Mouse (Mus musculus): ENCODE data around the gene Zbtb7a.
A peak's percentile ranks its signal among the peaks of the same experiment; 100 is the strongest.

The Zbtb7a gene

DNA sequence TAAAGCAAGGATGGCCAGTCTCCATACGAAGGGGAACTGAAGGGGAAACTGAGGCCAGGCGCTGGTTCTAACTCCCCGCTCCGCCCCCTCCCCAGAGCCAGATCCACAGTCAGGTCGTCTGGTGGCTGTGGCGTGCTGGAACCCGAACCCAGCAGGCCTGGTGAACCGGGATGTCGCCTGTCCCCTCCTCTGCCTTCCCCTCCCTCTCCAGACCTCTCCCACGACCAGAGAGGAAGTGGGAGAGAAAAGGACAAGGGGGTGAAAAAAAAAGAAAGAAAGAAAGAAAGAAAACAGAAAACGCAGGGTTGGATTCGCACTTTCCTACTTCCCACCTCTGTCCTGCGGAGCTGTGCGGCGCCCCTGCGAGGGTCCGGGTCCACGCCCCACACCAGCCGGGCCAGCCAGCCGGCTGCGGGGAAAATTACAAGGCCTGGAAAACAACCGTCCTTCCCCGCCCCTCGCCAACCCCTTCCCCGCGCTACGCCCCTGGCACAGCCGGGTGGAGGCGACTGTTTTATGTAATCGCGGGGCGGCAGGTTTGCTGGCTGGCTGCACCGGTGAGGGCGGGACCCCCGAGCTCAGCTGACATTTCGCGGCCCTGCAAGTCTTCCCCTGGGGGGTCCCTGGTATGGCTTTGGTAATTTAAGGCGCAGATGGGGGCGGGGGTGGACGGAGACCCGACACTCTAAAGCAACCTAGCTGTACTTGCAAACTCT, at the start of gene Zbtb7a:
Gene Zbtb7a (plus strand): TSS at position 255 of the 716 bp plus-strand sequence.
- peak; percentile 64 for DNase-seq

DNA sequence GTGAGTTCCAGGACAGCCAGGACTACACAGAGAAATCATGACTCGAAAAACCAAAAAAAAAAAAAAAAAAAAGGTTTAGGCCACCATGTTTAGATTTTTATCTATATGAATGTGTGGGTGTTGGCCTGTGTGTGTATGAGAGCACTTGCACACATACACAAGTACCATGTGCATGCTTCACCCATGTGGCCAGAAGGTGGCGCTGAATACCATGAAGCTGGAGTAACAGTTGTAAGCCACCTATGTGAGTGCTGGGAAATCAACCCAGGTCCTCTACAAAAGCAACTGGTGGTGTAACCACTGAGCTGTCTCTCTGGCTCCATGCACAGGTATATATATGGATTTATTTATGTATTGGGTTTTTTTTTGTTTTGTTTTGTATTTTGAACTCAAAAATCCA, 48.0 kb upstream of the Zbtb7a start:
- peak; percentile 23 for DNase-seq

DNA sequence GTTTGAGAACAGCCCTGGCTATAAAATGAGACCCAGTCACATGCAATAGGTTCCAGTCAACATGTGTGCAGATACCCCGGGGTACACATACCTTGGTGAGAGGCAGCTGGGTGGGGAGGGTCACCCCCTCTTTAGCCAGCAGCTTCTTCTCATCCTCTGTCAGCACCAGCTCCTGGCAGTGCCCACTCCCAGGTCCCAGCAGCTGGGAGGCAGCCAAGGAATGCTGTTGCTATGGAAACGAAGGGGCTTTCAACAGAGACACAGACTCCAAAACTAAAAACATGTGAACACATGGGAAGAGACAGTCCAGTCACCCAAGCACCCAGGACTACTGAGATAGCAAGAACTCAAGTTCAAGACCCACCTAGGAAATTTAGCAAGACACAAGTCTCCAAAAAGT, 45.8 kb upstream of the Zbtb7a start:
- DNase-seq: no peak

DNA sequence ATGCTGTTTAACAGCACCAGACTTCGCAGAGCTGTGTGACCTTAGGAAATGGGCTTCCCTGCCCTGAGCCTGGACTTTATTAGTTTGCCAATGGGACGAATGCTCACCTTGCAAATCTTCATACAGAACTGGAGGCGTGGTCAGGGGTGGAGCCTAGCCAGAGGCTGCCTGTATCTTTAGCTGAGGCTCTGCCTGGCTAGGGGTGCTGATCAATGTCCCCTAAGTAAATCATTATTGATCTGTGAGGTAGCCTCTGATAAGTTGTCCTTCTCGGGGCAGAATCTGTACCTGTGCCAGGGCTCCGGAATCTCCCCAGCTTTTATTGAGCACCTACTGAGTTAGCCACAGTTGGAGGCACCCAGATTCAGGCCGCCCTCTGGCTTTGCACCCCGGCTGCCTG, 44.4 kb upstream of the Zbtb7a start:
- DNase-seq: no peak

DNA sequence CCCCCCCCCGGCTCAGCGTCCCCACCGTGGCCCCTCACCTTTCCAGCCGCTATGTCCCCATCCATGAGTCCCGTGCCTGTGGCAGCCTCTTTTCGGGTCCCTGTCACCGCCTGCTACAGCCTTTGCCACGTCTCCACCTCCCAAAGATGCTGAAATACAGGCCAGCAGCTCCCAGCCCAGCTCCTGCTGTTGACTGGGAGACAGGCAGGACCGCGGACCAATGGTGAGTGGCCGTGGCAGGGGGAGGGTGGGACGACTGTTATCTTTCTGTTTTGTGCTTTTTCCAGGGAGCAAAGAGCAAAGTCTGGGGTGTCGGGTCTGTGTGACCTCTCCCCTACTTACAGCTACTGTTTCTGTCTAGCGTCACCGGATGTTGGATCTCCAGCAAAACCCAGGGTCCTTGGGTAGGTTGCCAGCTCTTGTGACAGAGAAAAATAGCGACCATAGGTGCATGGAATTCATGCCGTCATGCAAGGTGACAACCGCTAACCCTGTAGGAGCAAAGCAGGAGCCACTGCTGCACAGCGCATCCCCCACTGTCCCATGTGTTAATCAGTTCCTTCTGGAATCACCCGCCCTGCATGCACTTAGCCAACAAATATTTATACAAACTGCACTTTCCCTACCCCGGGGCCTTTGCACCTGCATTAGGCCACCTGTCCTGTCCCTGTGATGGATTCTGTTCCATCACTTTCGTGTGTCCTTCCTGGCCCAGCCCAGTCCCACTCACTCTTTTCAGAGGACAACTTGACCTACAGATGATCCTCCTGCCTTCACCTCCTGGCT, 42.4 kb upstream of the Zbtb7a start:
- peak; percentile 79 for DNase-seq

DNA sequence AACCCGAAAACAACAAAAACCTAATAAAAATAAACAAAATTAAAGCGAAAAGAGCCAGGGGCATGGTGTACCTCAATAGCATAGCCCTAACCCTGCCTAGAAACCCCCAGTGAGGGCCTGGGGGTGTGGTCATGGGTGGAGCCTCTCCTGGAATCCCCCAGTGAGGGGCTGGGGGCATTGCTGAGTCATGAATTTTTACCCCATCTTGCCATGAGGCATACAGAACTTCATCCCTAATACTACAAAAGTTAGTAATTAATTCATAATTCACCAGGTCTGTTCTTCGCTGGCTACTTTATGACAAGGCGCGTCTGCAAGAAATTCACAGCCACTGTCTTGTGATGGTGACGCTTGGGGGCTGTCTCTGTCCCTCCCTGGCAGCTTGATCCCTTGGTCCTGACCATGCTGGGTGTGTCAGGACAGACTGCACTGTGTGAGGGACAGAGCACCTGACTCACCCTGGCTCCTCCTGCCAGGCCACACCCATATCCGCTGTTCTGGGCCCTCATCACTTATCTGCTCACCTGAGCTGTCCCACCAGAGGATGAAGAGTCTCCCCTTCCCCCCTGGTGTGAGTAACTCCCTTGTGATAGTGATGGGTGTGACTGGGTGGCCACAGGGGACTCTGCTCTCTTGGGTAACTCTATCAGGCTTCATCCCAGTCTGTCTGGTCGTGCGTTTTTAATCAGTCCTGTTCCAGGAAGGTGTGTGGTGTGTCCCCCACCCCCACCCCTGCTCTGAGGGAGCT, 39.9 kb upstream of the Zbtb7a start:
- no peak for DNase-seq

DNA sequence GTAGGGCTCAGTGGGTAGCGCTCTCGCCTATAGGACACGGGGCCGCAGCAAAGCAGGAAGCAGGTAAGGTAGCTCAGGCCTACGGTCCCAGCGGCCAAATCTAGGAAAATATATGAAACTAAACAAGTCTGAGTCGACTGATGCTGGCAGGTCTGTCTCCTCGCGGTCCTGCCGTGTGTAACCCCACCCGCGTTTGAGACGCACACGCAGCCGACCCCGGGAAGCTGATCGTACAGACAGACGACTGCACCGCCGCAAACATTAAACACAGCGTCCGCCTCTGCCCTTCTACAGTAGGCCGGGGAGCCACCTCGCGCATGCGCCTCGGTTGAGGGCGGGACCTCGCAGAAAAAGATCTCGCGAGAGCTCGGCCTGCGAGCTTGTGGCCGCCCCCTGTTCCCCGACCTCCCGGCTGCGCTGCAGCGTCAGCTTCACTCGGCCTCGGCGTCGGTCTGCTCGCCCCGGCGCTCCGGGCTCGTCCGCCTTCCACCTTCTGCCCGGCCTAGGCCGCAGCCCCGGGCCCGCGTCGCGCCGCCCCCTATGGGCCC, 29.4 kb upstream of the Zbtb7a start, which contains the start of gene Map2k2:
Gene Map2k2 (plus strand): TSS at position 351 of the 548 bp plus-strand sequence.
- peak; percentile 96 for DNase-seq

DNA sequence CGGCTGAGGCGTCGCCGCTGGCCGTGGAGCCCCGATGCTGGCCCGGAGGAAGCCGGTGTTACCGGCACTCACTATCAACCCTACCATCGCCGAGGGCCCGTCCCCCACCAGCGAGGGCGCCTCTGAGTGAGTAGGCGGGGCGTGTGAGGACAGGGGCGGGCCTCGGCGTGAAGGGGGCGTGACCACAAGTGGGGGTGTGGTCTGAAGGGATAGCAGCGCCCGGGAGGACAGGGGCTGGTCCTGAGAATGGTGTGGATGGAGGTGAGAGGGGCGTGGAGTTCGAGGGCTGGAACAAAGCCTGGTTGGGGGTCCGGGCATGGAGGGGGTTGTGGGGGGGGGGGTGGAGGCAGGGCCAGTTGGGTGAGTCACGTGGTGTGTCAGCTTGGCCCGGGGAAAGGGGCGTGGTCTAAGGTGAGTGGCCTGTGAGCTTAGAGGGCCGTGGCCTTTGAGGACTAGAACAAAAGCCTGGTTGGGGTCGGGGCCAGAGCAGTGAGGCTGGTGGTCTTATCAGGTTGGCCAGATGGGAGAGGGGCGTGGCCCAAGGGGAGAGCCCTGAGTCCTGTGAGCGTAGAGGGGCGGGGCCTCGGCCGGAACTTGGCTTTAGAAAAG, 28.8 kb upstream of the Zbtb7a start:
- peak; percentile 90 for DNase-seq

DNA sequence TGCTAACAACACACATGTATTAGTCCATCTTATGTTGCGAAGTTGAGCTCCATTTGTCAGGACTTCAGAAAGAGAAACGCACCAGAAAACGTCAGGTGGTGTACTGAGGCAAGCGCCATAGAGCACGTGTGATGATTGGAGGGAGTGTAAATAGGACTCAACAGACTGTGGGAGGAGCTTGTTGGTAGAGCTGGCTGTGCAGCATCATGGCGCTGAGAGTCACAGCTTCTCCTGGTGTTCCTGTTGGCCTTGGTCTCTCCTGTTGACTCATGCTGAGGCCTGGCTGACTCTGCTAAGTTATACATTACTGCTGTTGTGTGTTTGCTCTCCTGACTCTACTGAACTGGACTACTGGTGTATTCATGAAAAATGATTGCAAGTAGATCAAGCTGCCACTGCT, 22.1 kb upstream of the Zbtb7a start:
- no peak for DNase-seq

DNA sequence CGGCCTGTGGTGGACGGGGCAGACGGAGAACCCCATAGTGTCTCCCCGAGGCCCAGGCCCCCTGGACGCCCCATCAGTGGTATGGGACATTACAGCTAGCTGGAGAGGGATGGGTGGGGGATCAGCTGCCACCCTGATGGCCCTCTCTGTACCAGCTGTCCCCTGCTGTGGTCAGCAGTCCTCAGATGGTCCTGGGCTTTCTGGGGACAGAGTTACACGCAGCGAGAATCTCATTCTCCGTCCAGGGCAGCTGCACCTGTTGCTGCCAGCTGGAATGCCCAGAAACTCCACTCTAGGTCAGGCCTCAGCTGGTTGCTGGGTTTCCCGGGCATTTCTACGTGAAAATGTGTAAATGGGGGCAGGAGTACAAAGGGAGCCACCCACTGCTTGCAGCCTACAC, 15.4 kb upstream of the Zbtb7a start:
- no peak for DNase-seq

DNA sequence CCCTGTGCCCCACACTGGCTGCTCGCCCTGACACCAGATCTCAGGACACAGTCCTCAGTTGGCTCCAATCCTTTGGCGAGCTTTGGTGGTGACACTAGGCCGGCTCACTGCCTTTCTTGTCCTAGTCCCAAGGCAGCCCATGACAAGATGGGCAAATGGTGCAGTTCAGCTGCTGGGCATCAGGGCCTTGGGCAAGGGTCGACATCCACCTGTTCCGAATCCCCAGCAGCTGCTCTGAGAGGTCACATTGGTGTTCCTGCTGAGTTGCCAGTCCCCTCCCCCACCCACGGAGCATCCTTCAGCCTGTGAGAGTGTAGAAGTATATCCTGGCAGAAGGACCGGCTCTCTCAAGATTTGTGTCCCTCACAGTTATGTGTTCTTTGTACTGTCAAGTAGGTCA, 14.4 kb upstream of the Zbtb7a start:
- no peak for DNase-seq

DNA sequence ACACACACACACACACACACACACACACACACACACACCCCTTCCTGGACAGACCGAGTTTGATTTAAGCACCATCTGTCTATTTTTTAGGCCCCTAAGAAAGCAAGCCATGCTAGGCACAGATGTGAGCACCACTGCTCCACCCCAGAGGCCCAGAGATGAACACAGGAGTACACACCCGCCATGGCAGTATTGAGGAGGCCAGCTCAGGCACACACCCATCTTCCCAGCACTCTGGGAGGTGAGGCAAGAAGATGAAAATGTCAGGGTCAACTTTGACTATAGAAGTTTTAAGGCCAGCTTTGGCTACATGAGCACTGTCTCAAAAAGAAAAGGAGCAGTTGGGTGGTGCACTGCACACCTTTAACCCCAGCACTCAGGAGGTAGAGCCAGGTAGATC, 12.1 kb upstream of the Zbtb7a start:
- DNase-seq: no peak

DNA sequence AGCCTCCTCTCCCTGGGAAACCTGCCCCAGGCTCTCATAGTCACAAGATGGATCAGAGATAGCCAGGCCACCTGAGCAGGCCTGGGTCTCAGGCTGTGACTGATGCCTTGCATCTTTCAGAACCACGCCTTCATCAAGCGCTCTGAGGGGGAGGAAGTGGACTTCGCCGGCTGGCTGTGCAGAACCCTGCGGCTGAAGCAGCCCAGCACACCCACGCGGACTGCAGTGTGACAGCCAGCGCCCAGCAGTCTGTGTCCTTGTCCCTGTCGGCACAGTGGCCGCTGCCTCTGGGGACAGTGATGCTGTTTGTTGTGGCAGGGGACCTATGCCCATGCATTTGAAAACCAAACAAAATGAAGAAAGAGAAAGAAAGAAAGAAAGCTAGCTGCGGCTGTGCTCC, 11.5 kb upstream of the Zbtb7a start:
- no peak for DNase-seq

DNA sequence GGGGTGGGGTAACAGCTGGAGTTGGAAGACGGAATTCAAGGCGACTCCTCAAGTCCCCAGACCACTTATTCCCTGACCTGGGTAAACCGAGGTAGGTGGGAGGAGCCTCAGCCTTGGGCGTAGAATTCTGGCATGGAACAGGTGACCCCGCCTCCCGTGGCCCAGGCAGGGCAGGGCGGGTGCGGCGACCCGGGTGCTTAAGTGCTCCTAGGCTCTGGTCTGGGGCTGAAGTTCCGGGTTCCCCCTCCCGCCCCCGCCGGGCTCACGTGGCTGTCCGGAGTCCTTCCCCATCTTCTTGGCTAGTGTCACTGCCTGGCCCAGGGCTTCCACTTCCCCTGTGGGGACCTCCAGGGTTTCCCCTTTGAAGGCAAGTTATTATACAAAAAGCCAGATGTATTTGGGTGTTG, 836 bp upstream of the Zbtb7a start:
- DNase-seq: peak; percentile 81

DNA sequence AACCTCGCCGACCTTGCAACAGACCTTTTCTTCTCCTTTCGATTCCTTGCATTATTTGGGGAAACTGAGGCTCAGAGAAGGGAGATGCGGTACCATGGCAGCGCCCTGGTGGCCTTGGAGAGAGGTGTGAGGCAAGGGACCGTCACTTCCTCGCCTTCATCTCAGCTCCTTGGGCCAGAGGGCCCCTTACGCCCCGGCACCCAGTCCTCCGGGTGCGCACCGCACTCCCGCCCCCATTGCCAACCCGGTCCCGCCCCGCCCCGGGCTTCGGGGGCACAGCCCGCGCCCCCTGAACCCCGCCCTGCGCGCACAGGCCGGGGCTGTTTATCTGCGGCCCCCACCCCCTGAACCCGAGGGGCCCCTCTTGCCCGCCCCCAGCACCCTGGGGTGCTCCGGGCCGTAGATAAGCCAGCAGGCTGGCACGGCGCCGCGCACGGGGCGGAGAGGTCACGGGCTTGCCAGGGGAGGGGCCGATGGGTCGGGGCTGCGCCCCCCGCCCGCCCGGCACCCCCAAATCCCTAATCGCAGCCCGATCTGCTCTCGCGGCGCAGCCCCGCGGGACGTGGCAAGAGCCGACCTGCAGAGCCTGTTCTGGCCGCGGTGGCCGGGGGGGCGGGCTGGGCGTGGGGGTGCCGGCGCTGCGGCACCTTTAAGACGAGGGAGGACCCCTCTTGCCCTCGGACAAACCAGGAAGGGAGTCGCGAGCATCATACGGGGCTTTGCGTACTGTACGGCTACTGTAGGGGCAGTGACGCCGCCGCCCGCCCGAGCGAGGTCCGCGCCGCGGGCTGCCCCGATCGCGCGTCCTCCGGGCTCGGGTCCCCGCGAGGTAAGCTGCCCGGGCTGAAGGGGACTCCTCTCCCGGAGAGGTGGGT, 1.0 kb downstream of the Zbtb7a start:
- peak; percentile 80 for DNase-seq

DNA sequence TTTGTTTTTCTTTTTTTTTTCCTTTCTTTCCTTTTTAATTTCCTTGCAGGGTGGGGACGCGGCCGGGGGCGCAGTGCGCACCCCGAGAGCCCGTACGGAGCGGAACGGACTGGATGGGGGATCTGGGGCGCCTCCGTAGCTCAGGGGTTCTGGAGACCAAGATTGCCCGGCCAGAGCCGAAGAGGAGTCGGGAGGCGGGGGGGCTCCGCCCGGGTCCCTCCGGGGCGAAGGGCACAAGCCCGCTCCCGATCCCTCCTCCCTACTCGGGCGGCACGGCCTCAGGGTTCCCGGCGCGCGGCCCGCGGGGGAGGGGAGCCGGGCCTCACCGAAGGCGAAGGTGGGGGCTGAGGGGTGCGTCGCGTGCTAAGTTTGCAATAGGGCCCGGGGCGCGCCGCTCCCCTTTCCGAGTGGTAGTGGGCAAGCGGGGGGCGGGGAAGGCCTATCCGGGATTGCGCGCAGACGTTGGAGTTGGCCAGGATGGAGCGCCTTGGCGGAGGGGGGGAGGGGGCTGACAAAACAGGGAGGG, 1.7 kb downstream of the Zbtb7a start:
- DNase-seq: peak; percentile 88

DNA sequence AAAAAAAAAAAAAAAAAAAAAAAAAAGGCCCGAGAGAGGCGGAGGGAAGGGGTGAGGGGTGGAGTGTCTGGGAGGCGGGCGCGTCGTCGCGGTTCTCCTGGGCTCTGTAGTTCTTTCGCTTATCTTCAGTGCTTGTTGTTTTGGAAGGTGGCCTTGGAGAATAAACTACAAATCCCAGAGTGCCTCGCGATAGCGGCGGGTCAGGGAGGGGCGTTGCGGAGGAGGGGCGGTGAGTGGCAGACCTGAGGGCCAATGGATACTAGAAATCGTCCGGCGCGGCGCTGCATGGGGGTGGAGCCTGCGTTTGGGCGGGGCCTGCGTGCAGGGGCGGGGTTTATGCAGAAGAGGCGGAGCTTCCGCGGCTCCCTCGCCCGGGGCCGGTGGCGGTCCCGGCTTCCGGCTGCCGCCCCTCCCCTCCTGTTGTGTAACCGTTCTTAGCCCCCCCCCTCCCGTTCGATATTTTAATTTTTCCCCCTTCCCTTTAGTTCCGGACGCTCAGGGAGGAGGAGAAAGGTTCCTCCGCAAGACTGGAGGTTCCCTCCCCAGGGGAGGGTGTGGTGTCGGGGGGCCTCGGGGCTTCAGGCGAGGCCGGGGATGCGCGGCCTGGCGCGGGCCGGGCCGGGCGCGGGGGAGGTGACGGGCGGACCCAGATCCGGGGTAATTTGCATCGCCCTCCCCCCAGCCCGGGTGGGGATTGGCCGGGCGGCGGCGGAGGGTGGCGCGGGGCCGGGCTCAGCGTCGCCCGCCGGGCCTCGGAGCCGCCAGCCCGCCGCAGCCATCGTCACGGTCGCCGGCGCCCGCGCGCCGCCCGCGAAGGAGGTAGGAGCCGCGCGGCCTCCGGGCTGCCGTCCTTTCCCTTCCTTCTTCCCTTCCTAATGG, 2.5 kb downstream of the Zbtb7a start:
- DNase-seq: peak; percentile 99

DNA sequence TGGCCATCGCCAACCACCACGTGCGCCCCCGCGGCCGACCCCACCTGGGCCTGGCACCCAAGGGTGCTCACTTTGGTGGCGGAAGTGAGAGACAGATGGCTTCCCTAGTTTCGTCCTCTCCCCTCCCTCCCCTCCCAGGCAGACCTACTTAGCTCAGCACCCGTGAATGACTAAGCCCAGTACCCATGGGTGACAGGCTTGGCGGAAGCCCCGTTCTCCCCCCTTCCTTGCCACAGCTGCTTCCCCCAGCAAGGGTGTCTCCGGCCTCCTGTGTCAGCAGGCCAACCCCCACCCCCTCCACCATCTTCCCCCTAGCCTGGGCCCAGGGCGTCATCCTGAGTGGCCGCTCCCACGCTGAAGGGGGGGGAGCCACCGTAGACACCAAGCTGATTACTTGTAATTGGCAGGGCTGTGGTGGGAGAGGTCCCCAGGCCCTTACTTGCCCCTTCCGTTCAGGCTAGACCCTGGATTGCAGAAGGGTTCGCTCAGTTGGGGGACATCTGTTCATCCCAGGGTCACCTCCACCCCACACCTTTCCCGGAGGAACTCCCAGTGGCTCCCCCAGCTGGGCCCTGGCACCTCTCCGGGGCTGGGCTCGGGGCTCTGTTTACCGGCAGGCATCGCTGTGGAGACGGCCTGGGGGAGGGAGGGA, 3.2 kb downstream of the Zbtb7a start:
- DNase-seq: no peak

DNA sequence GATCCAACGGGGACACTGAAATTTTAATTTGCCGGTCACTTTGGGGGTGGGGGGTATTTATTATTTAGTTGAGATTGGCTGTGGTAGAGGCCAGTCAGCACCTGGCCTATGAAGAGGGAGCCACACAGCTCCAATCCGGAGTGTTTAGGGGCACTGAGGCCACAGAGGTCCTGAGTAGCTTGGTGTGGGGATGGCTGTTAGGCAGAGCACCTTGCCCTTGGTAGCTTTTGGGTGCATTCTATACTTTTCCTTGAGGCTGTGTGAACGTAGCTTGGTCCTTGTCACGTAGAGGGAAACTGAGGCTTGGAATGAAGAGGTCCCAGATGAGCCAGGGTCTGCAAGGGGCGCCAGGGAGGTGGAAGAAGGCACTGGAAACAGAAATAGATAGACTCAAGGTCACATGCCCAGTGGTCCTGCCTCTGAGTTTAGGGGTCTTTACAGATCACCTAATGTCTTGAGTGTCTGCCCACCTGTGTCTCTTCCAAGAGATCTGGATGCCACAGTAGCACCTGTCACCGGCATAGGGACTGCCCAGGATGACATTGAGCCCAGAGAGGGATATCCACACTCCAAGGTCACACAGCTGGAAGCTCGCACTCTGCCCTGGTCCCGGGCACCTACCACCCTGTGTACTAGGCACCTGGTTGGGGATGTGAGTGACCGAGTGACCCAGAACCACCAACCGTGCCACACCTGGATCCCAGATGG, 4.0 kb downstream of the Zbtb7a start:
- DNase-seq: no peak

DNA sequence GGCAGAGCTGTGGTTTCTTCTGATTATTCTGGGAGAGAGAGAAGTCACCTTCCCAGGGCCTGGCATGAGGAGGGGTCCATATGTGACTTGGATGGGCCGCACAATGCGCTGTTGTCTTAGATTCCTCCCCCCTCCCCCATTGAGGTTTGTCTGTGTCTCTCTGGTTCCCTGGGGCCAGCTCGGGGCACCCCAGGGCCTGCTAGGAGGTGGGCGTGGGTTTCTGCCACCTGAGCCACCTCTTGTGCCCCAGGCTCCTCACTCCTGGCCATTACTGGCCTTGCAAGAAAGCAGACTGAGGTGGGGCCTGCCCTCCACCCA, 4.5 kb downstream of the Zbtb7a start:
- no peak for DNase-seq

All from kidney, adult 18-20 months (tissue).